Mouse (Mus musculus): ENCODE results near the gene Lcmt1. TPM values are rescaled to one million over a fixed set of nuclear protein-coding genes. Genes with fewer than 3 reads are reported as not detected.

The Lcmt1 gene
- polyA plus RNA-seq, 1 experiment from 2014 or later, result 27.2 TPM

DNA sequence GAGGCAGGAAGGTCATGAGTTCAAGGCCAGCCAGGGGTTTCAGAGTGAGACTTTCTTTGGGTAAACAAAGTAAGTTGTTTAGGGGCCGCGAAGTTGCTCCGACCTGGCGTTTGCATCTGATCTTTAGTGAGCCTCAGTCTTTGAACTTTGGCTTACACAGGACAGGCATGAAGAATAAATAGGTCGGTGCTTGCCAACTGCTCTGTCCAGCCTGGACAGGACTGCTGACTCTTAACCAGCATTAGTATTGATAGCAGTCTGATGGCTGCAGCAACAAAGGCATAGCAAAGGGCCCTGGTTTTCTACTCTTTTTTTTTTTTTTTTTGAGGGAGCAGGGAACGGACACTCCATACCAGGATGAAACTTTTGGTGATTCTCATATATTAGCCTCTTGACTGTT lies 83.0 kb downstream of the Lcmt1 start:
- WGBS, result 44% methylated on average over 6 of the region's 6 CpGs
- no peaks in the 10 kb centered on the region for H3K9me3 ChIP-seq (ENCODE audit: control insufficient read depth, low read length)
- ATAC-seq (ENCODE audit: low FRiP score, low TSS enrichment) (no peak), DNase-seq (ENCODE audit: low spot score) (no peak)
- H3K27ac ChIP-seq (replicated peaks), result no peak overlapping the region
- H3K4me2 ChIP-seq (replicated peaks; ENCODE audit: low read depth), result no peak overlapping the region
- H3K4me3 ChIP-seq (ENCODE audit: low read depth, low read length), result no peak overlapping the region
- no peaks in the 10 kb centered on the region for H3K27me3 ChIP-seq (ENCODE audit: control insufficient read depth, insufficient read depth, low read length)
- no peaks in the 10 kb centered on the region for H3K36me3 ChIP-seq (ENCODE audit: control insufficient read depth, insufficient read depth, low read length)
- H3K4me1 ChIP-seq (replicated peaks; ENCODE audit: control insufficient read depth, insufficient read depth), result no peaks in the 10 kb centered on the region
- no peak overlapping the region for H3K9ac ChIP-seq (ENCODE audit: low read length)
- TF ChIP-seq EP300 (optimal IDR thresholded peaks at IDR 0.05) (no peak), CTCF (IDR thresholded peaks at IDR 0.05; ENCODE audit: low read depth) (no peak)

DNA sequence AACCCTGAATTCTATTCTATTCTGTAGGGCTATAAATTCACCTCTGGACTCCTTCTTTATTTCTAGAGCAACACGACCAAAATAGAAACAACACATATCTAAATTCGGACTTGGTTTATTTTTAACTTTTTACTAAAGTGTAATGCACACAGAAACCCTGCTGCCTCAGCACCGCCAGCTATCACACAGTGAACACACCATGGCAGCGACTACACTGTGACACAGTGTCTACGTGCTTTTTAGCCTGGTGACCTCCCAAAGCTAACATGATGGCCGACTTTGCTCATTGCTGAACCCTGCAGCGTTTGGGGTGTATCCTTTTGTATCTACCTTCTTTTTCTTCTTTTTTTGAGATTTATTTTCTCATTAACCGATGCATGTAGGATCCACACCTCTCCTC lies 83.5 kb downstream of the Lcmt1 start:
- WGBS, result 68% methylated on average over 8 of the region's 8 CpGs
- Histone ChIP-seq H3K27ac (replicated peaks) (no peak overlapping the region), H3K4me2 (replicated peaks; ENCODE audit: low read depth) (no peak overlapping the region), H3K4me3 (ENCODE audit: low read depth, low read length) (no peak overlapping the region), H3K9ac (ENCODE audit: low read length) (no peak overlapping the region), H3K27me3 (ENCODE audit: control insufficient read depth, insufficient read depth, low read length) (no peaks in the 10 kb centered on the region), H3K9me3 (ENCODE audit: control insufficient read depth, low read length) (no peaks in the 10 kb centered on the region), H3K36me3 (ENCODE audit: control insufficient read depth, insufficient read depth, low read length) (no peaks in the 10 kb centered on the region), H3K4me1 (replicated peaks; ENCODE audit: control insufficient read depth, insufficient read depth) (no peaks in the 10 kb centered on the region)
- ATAC-seq (ENCODE audit: low FRiP score, low TSS enrichment), result no peak
- TF ChIP-seq CTCF (IDR thresholded peaks at IDR 0.05; ENCODE audit: low read depth) (no peak), EP300 (optimal IDR thresholded peaks at IDR 0.05) (no peak)
- DNase-seq (ENCODE audit: low spot score), result no peak

DNA sequence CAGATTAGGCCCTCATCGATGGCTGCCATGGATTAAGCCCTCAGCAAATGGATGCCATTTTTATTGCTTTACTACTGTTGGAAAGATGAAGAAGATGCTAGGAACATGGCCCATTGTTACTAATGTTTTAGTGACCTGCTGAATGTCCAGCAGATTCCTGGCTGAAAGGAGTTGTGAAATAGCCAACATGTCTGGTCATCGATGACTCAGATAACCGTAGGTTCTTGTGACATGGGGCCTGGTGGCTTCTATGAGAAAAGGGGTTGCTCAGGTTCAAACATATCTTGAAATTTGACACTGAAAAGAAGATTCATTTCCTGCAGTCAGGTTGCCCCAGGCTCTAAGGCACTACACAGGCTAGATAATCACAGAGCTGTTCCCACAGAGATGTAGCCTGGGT lies 85.5 kb downstream of the Lcmt1 start:
- no peak overlapping the region for H3K4me2 ChIP-seq (replicated peaks; ENCODE audit: low read depth)
- H3K4me1 ChIP-seq (replicated peaks; ENCODE audit: control insufficient read depth, insufficient read depth), result no peaks in the 10 kb centered on the region
- H3K9me3 ChIP-seq (ENCODE audit: control insufficient read depth, low read length), result no peaks in the 10 kb centered on the region
- H3K27ac ChIP-seq (replicated peaks), result no peak overlapping the region
- 88% methylated on average over 3 of the region's 3 CpGs for WGBS
- no peaks in the 10 kb centered on the region for H3K36me3 ChIP-seq (ENCODE audit: control insufficient read depth, insufficient read depth, low read length)
- H3K27me3 ChIP-seq (ENCODE audit: control insufficient read depth, insufficient read depth, low read length), result no peaks in the 10 kb centered on the region
- ATAC-seq (ENCODE audit: low FRiP score, low TSS enrichment) (no peak), DNase-seq (ENCODE audit: low spot score) (no peak)
- no peak overlapping the region for H3K9ac ChIP-seq (ENCODE audit: low read length)
- TF ChIP-seq CTCF (IDR thresholded peaks at IDR 0.05; ENCODE audit: low read depth) (no peak), EP300 (optimal IDR thresholded peaks at IDR 0.05) (no peak)
- no peak overlapping the region for H3K4me3 ChIP-seq (ENCODE audit: low read depth, low read length)

DNA sequence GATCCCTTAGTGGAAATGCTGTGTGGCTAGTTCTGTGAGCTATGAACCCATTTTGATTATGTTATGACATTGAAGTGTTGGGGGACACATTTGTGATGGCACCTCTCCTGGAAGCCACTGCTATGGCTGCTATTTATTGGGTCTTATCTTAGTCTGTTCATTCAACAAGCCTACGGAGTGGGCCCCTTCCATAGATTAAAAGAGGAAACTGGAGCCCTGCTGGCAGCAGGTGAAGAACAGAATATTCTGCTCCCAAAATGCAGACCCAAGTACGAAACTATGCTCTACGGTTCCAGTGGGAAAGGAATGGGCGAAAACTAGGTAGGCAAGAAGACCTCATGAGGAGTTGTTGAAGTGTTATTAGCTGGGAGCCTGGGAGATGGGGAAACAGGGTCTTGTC lies 88.7 kb downstream of the Lcmt1 start:
- DNase-seq (ENCODE audit: low spot score) (no peak), ATAC-seq (ENCODE audit: low FRiP score, low TSS enrichment) (no peak)
- 90% methylated on average over 4 of the region's 4 CpGs for WGBS
- Histone ChIP-seq H3K27ac (replicated peaks) (no peak overlapping the region), H3K4me3 (ENCODE audit: low read depth, low read length) (no peak overlapping the region), H3K9me3 (ENCODE audit: control insufficient read depth, low read length) (no peaks in the 10 kb centered on the region), H3K36me3 (ENCODE audit: control insufficient read depth, insufficient read depth, low read length) (no peaks in the 10 kb centered on the region), H3K27me3 (ENCODE audit: control insufficient read depth, insufficient read depth, low read length) (no peaks in the 10 kb centered on the region), H3K9ac (ENCODE audit: low read length) (no peak overlapping the region), H3K4me2 (replicated peaks; ENCODE audit: low read depth) (no peak overlapping the region), H3K4me1 (replicated peaks; ENCODE audit: control insufficient read depth, insufficient read depth) (no peaks in the 10 kb centered on the region)
- TF ChIP-seq EP300 (optimal IDR thresholded peaks at IDR 0.05) (no peak), CTCF (IDR thresholded peaks at IDR 0.05; ENCODE audit: low read depth) (no peak)

DNA sequence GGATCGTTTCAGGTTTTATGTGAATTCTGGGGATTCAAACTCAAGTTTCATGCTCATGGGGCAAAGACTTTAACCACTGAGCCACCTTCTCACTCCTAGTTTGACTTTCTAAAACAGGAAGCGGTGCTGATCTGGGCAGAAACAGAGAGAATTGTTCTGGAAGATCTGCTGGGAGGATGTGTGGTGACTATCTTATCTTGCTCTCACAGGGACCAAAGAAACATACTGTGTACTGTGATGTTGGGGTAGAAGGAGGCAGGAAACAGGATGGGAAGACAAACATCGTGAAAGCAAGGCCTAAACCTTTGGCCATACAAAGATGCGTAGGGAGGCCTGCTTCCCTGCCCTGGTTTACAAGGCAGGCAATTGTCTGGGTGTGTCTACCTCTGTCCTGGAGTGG lies 89.7 kb downstream of the Lcmt1 start:
- Histone ChIP-seq H3K4me3 (ENCODE audit: low read depth, low read length) (no peak overlapping the region), H3K36me3 (ENCODE audit: control insufficient read depth, insufficient read depth, low read length) (no peaks in the 10 kb centered on the region), H3K27me3 (ENCODE audit: control insufficient read depth, insufficient read depth, low read length) (no peaks in the 10 kb centered on the region), H3K4me2 (replicated peaks; ENCODE audit: low read depth) (no peak overlapping the region), H3K9ac (ENCODE audit: low read length) (no peak overlapping the region), H3K9me3 (ENCODE audit: control insufficient read depth, low read length) (no peaks in the 10 kb centered on the region), H3K4me1 (replicated peaks; ENCODE audit: control insufficient read depth, insufficient read depth) (no peaks in the 10 kb centered on the region), H3K27ac (replicated peaks) (no peak overlapping the region)
- no peak for DNase-seq (ENCODE audit: low spot score)
- TF ChIP-seq EP300 (optimal IDR thresholded peaks at IDR 0.05) (no peak), CTCF (IDR thresholded peaks at IDR 0.05; ENCODE audit: low read depth) (no peak)
- no peak for ATAC-seq (ENCODE audit: low FRiP score, low TSS enrichment)
- WGBS, result 85% methylated on average over 4 of the region's 4 CpGs

DNA sequence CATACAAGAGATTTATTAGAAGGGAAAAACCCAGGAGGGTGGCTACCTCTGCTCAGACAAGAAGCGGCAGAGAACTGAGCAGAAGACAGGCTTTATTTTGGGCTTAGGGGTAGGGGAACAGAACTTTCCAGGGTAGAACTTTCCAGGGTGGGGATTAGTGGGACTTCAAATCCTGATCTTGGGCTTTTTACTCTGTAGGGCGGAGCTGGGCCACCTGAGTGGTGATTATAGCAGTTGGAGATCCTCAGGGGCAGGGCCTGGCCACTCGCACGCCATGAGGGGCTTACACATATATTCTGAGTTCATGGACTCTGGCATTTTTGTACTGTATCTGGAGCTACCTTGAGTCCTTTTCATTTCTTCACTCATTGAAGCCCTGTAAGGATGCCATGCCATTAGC lies 91.7 kb downstream of the Lcmt1 start:
- ATAC-seq (ENCODE audit: low FRiP score, low TSS enrichment) (no peak), DNase-seq (ENCODE audit: low spot score) (no peak)
- WGBS, result 88% methylated on average over 4 of the region's 4 CpGs
- Histone ChIP-seq H3K4me1 (replicated peaks; ENCODE audit: control insufficient read depth, insufficient read depth) (no peaks in the 10 kb centered on the region), H3K9me3 (ENCODE audit: control insufficient read depth, low read length) (no peaks in the 10 kb centered on the region), H3K27me3 (ENCODE audit: control insufficient read depth, insufficient read depth, low read length) (no peaks in the 10 kb centered on the region), H3K27ac (replicated peaks) (no peak overlapping the region), H3K4me2 (replicated peaks; ENCODE audit: low read depth) (no peak overlapping the region), H3K9ac (ENCODE audit: low read length) (no peak overlapping the region), H3K4me3 (ENCODE audit: low read depth, low read length) (no peak overlapping the region), H3K36me3 (ENCODE audit: control insufficient read depth, insufficient read depth, low read length) (no peaks in the 10 kb centered on the region)
- TF ChIP-seq CTCF (IDR thresholded peaks at IDR 0.05; ENCODE audit: low read depth) (no peak), EP300 (optimal IDR thresholded peaks at IDR 0.05) (no peak)

Data from stomach, postnatal 0 days (tissue).